Mouse (Mus musculus): Measurements from ENCODE around the gene Tbx1. TPM values are rescaled to one million over a fixed set of nuclear protein-coding genes. Genes with fewer than 3 reads are reported as not detected.

Gene Tbx1
- polyA plus RNA-seq, 1 experiment from 2014 or later: 0.05 TPM

DNA sequence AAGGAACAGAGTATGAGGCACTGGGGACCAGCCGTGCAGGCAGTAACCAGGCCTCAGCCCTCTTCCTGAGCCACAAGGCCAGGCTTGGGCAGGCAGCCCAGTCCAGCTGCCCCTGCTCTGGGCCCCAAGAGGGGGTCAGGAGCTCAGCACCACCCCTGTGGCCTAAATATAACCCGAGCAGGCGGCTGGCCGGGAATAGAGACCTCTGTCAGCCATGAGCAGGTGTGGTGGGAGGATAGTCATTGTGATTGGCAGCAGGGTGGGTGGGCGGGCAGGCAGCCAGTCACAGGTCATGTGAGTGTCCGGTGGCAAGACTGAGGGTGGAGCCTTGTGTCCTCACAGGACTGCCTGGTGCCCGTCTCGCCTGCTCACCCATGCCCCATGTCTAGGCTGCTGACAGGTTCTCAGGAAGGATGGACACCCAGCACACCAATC lies 13.8 kb upstream of the Tbx1 start:
- 51% methylated on average over 8 of the region's 8 CpGs for WGBS (ENCODE audit: insufficient replicate concordance)
- no peak overlapping the region for H3K4me3 ChIP-seq (replicated peaks)
- H3K9ac ChIP-seq: no peak overlapping the region
- H3K4me1 ChIP-seq (replicated peaks): 0 out of 2 replicates have a peak, but pooled peaks cover 2% of the 10 kb centered on the region
- 0 out of 2 replicates have a peak, but pooled peaks have one; percentile 7 for ATAC-seq (ENCODE audit: low read depth)
- H3K36me3 ChIP-seq: no peaks in the 10 kb centered on the region
- H3K9me3 ChIP-seq (replicated peaks): no peaks in the 10 kb centered on the region
- H3K27ac ChIP-seq: no peak overlapping the region
- no peak overlapping the region for H3K4me2 ChIP-seq
- no peak for DNase-seq
- peaks cover 35% of the 10 kb centered on the region for H3K27me3 ChIP-seq

DNA sequence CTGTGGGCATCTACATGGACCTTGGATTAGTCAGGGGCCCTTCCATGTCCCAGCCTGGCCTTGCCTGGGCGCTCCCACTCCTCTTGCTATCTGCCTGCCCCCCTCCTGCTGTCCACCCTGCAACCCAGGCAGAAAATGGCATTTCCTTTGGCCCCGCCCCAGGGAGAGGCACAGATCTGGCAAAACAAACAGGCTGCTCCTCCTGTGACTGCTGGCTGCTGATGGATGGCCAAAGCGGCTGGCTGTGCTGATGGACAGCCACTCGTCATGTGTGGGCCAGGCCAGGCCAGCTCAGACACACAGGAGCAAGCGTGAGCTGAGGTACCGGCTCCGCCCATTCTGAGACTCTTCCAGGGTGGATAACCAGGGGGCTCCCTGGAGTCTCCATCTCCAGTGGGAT lies 11.0 kb upstream of the Tbx1 start:
- 0 out of 2 replicates have a peak, but pooled peaks cover 2% of the 10 kb centered on the region for H3K4me1 ChIP-seq (replicated peaks)
- no peaks in the 10 kb centered on the region for H3K9me3 ChIP-seq (replicated peaks)
- no peak overlapping the region for H3K4me3 ChIP-seq (replicated peaks)
- WGBS (ENCODE audit: insufficient replicate concordance): 63% methylated on average over 7 of the region's 7 CpGs
- no peaks in the 10 kb centered on the region for H3K36me3 ChIP-seq
- no peak for ATAC-seq (ENCODE audit: low read depth)
- no peak overlapping the region for H3K4me2 ChIP-seq
- H3K27ac ChIP-seq: no peak overlapping the region
- DNase-seq: no peak
- H3K27me3 ChIP-seq: peaks cover 21% of the 10 kb centered on the region
- no peak overlapping the region for H3K9ac ChIP-seq

DNA sequence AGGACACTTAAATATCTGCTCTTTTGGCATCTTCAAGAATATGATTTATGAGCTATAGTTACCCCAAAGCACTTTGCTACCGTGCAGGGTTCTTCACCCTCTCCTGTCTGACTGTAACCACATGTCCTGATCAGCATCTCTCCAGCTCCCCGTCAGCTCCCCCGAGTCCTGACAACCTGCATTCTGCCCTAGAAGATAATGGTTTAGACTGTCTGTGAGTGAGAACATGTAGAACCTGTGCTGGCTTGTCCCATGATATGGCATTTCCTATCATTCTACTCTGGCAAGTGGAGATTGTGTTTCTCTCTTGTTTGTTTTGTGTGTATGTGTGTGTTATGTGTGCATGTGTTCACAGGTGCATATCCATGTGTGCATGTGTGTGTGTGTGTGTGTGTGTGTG lies 7.5 kb upstream of the Tbx1 start:
- Histone ChIP-seq H3K4me2 (no peak overlapping the region), H3K4me3 (replicated peaks) (no peak overlapping the region), H3K27ac (no peak overlapping the region), H3K9ac (no peak overlapping the region), H3K9me3 (replicated peaks) (no peaks in the 10 kb centered on the region), H3K4me1 (replicated peaks) (no peaks in the 10 kb centered on the region), H3K27me3 (peaks cover 41% of the 10 kb centered on the region), H3K36me3 (no peaks in the 10 kb centered on the region)
- no peak for ATAC-seq (ENCODE audit: low read depth)
- DNase-seq: no peak
- WGBS (ENCODE audit: insufficient replicate concordance): 11% methylated on average over 3 of the region's 3 CpGs

DNA sequence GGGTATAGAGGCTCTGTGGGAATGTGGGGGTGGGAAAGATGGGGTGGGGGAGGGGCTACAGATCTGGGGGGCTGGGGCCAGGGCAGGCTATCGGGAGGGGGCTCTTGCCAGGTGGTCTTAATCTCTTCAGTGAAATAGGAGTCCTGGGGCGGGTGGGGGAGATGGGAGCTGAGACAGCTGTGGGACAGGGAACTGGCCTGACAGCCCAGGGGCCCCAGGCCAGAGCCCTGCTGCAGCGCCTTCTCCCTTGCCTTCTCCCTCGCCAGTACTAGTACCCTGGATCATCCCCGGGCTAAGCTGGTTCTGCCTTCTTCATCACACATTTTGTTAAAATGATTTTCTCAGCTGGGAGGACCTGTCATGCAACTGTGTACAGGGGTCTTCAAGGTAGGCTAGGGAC lies 5.8 kb upstream of the Tbx1 start:
- no peaks in the 10 kb centered on the region for H3K9me3 ChIP-seq (replicated peaks)
- 54% methylated on average over 5 of the region's 5 CpGs for WGBS (ENCODE audit: insufficient replicate concordance)
- no peak overlapping the region for H3K9ac ChIP-seq
- H3K4me2 ChIP-seq: no peak overlapping the region
- H3K36me3 ChIP-seq: no peaks in the 10 kb centered on the region
- peaks cover 5% of the 10 kb centered on the region; the same call in 1 of the 2 replicates for H3K4me1 ChIP-seq (replicated peaks)
- ATAC-seq (ENCODE audit: low read depth): no peak
- H3K27me3 ChIP-seq: peaks cover 56% of the 10 kb centered on the region
- H3K4me3 ChIP-seq (replicated peaks): no peak overlapping the region
- DNase-seq: no peak
- no peak overlapping the region for H3K27ac ChIP-seq

DNA sequence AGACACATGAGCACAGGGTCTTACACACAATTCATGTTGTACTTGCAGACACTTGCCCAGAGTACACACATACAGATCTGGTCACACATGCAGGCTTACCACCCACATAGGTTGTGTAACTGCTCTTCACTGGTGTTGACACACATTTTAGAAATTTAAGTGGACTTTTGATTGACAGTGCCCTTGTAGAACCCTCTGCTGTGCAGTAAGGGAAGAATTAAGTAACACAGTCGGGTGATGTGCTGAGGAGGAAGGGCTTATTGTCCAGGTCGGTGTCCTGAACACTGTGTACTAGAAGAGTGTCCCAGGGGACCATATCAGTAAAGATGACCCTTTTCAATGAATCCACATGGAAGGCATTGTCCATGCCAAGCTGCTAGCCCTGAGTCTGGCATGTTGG lies 3.5 kb upstream of the Tbx1 start:
- 56% methylated on average over 2 of the region's 2 CpGs for WGBS (ENCODE audit: insufficient replicate concordance)
- no peak overlapping the region for H3K4me3 ChIP-seq (replicated peaks)

DNA sequence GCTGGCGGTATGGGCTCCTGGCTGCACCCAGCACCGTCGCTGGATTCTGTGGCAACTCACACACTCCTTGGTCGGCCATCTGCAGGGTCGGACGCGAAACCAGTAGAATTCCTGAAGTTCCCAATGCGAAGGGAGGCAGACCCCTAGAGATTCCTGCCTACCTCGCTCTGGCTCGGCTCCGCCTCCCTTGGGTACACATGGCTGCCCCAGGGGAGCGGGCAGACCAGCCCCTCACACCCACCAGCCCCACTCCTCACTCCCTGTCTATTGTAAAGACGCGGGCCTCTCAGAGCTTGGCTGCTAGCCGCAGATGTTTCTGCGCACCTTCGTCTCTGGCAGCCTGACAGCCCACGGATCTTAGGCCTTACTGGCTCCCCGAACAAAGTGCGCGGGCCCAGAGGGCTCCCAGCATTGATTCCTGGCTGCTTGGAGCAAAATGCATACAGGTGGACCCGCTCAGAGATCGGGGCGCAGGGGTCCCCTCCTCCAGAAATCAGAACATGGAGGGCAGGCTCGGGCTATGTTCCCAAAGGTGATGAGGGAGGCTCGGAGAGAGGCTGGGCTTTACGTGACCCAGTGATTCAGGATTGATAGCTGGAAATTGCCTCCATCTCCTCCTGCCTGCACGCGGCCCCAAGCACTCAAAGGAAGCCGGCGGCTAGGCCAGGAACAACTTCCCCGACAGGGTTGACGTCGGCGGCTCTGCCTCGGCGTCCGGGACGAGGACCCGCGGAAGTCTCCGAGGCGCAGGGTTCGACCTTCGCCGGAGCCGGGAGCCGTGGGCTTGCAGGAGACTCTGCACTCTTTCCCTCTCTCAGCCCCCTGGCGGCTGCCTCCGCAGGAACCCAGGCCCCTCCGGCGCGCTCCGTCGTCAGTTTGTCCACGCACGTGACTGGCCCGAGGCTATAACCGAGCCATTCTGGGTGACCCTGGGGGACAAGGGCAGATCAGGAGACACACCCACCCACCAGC lies 862 bp upstream of the Tbx1 start:
- Histone ChIP-seq H3K27ac (no peak overlapping the region), H3K9me3 (replicated peaks) (no peaks in the 10 kb centered on the region), H3K4me1 (replicated peaks) (peaks cover 28% of the 10 kb centered on the region), H3K4me2 (peak overlapping the region; percentile 33), H3K4me3 (replicated peaks) (peak overlapping the region; percentile 3; the same call in 1 of the 2 replicates), H3K9ac (no peak overlapping the region), H3K36me3 (no peaks in the 10 kb centered on the region), H3K27me3 (peaks cover 95% of the 10 kb centered on the region)
- DNase-seq: no peak
- ATAC-seq (ENCODE audit: low read depth): 0 out of 2 replicates have a peak, but pooled peaks have one; percentile 16
- WGBS (ENCODE audit: insufficient replicate concordance): 3% methylated on average over 59 of the region's 59 CpGs

More for the DNA sequence above, 3.5 kb upstream of the Tbx1 start:
- Histone ChIP-seq H3K4me1 (replicated peaks) (peaks cover 15% of the 10 kb centered on the region; the same call in 1 of the 2 replicates), H3K9me3 (replicated peaks) (no peaks in the 10 kb centered on the region), H3K27ac (no peak overlapping the region), H3K9ac (no peak overlapping the region), H3K4me2 (no peak overlapping the region), H3K36me3 (no peaks in the 10 kb centered on the region), H3K27me3 (peaks cover 79% of the 10 kb centered on the region)
- ATAC-seq (ENCODE audit: low read depth): no peak
- DNase-seq: no peak

DNA sequence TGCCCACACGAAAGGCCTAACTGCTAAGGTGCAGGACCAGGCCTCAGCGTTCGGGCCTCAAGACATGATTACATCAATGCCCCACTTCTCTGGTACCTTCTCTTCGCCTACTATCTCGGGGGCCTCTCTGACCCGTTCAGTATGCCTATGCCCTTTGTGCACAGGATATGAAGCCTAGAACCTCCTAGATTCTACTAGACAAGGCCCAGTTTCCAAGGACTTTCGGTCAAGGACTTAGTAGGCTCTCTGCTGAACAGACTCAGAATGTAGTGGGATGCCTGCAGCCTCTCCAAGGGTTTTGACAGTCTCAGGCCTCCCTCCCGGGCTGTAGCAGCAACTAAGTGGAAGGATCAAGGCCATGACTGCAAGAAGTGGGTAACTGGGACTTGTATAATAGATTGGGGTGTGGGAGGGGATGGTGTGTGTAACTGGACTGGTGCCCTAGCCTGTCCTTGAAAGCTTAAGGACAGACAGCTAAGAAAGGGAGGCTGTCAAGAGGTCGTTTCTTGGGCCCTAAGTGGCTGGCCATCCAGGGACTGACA lies 1.3 kb downstream of the Tbx1 start:
- Histone ChIP-seq H3K4me2 (no peak overlapping the region), H3K9ac (no peak overlapping the region), H3K9me3 (replicated peaks) (no peaks in the 10 kb centered on the region), H3K27me3 (peaks cover 98% of the 10 kb centered on the region), H3K27ac (no peak overlapping the region), H3K4me1 (replicated peaks) (peaks cover 32% of the 10 kb centered on the region), H3K36me3 (no peaks in the 10 kb centered on the region), H3K4me3 (replicated peaks) (no peak overlapping the region)
- DNase-seq: no peak
- WGBS (ENCODE audit: insufficient replicate concordance): 15% methylated on average over 9 of the region's 9 CpGs
- ATAC-seq (ENCODE audit: low read depth): no peak

DNA sequence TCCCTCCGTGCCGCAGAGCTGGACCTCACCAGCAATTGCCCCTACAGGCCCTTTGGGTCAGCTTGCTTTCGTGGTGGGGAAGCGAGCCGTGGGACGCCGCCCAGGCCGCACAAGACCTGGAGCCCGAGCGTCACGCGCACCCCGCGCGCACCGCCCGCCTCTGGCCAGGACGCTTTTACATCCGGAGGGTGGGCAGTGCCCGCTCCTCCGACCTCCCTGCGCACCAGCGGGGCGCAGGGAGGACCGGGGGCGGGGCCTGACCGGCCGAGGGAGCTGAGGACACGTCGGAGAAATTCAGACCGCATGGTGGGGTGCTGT lies 1.8 kb downstream of the Tbx1 start:
- DNase-seq: no peak
- H3K27ac ChIP-seq: no peak overlapping the region
- H3K4me2 ChIP-seq: no peak overlapping the region
- H3K9ac ChIP-seq: no peak overlapping the region
- peaks cover 98% of the 10 kb centered on the region for H3K27me3 ChIP-seq
- H3K9me3 ChIP-seq (replicated peaks): no peaks in the 10 kb centered on the region
- H3K36me3 ChIP-seq: no peaks in the 10 kb centered on the region
- peaks cover 32% of the 10 kb centered on the region for H3K4me1 ChIP-seq (replicated peaks)
- 4% methylated on average over 31 of the region's 31 CpGs for WGBS (ENCODE audit: insufficient replicate concordance)
- ATAC-seq (ENCODE audit: low read depth): no peak
- no peak overlapping the region for H3K4me3 ChIP-seq (replicated peaks)

DNA sequence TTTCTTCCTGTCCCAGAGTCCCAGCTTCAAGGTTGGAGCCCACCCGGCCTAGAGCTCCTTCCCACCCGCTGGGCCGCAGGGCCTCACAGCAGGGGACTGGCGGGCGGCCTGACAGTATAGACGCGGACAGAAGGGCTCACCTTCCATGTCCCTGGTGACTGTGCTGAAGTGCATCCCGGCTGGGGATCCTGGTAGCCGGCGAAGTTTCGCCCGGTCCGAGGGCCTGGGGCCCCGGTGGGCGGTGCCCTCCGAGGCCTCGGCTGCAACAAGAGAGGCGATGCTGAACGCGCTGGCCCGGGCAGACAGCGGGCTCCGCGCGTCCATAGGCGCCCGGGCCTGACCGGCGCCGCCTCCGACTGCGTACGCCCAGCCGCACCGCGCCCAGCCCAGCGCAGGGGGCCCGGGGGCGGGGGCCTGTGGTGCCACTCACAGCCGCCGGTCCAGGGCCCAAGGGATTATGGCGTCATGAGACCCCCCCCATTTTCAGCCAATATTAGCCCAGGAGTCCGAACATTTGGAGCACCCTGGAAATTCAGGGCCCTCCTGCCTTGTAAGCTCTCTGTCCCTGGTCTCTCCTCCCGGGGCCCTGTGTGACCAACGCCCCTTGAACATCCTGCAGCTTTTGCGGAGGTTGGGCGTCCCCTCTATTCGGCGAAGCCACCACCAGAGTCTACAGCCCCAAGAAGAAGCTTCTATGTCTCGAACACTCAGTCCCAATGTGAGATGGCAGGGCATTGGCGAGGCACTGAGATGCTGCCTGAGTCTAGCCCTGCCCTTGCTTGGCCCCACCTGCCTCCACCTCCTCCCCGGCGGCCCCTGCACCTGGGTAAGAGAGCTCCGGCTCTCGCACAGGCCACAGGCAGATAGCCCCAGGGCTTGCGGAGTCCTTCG lies 2.4 kb downstream of the Tbx1 start:
- whole genome bisulfite sequencing (ENCODE audit: insufficient replicate concordance): under 1% methylated on average over 57 of the region's 57 CpGs
- no peak overlapping the region for H3K27ac ChIP-seq
- DNase-seq: no peak
- peaks cover 98% of the 10 kb centered on the region for H3K27me3 ChIP-seq
- H3K4me2 ChIP-seq: peak overlapping the region; percentile 8; the same call in 1 of the 2 replicates
- no peaks in the 10 kb centered on the region for H3K36me3 ChIP-seq
- no peaks in the 10 kb centered on the region for H3K9me3 ChIP-seq (replicated peaks)
- H3K9ac ChIP-seq: no peak overlapping the region
- H3K4me1 ChIP-seq (replicated peaks): peaks cover 32% of the 10 kb centered on the region
- H3K4me3 ChIP-seq (replicated peaks): peak overlapping the region; percentile 12; the same call in 1 of the 2 replicates
- no peak for ATAC-seq (ENCODE audit: low read depth)

DNA sequence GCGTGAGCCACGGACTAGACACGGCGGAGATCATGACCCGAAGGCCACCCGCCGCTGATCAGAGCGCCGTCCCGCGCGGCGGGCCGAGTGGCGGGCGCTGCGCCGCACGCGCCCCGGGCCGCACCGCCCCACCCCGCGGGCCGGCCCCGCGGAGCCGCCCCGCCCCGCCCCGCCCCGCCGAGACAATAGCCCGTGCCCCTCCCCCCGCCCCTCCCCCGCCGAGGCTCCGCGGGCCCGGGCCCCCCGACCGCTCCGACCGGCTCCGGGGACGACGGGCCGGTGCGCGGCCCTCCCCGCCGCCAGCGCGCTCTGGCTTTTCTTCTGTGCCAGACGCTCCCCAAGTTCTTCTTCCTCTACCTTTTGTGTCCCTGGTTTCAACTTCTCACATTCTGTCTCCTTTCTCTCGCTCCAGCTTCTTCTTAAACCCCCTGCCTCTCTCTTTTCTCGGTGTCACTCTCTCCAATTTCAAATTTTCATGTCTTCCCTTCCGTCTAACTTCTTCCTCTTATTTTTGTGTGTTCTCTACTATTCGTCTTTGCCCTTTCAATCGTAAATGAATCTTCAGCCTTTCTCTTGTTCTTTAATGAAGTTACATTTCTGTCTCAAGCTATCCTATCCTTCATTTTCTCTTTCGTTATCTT lies 3.4 kb downstream of the Tbx1 start:
- H3K4me2 ChIP-seq: peak overlapping the region; percentile 52
- 2% methylated on average over 22 of the region's 62 CpGs for WGBS (ENCODE audit: insufficient replicate concordance)
- DNase-seq (no peak), ATAC-seq (ENCODE audit: low read depth) (no peak)
- no peak overlapping the region for H3K9ac ChIP-seq
- H3K27me3 ChIP-seq: peaks cover 100% of the 10 kb centered on the region
- no peaks in the 10 kb centered on the region for H3K9me3 ChIP-seq (replicated peaks)
- peak overlapping the region; percentile 35 for H3K4me3 ChIP-seq (replicated peaks)
- no peaks in the 10 kb centered on the region for H3K36me3 ChIP-seq
- no peak overlapping the region for H3K27ac ChIP-seq
- H3K4me1 ChIP-seq (replicated peaks): peaks cover 39% of the 10 kb centered on the region
